Mouse (Mus musculus) neural tube, embryonic 13.5 days (tissue): ENCODE data around the gene Gja4. TPM values are rescaled to one million over a fixed set of nuclear protein-coding genes. Genes with fewer than 3 reads are reported as not detected.
A peak's percentile ranks its signal among the peaks of the same experiment; 100 is the strongest.

Source experiments
- ATAC-seq: fragments of 200-750 bp; cut with Nextera tagmentation; 2 replicates; pipeline ENCODE4 v1.8.0; 2017; ENCODE audit warnings: low read depth, mild to moderate bottlenecking, moderate TSS enrichment, moderate library complexity
- H3K27ac ChIP-seq: fragments of 300-500 bp; sonication (generic); replicated peaks from 2 replicates; pipeline ENCODE4 v1.5.1; 2015; ENCODE audit warnings: moderate library complexity, mild to moderate bottlenecking, inconsistent platforms
- H3K27me3 ChIP-seq: fragments of 300-500 bp; sonication (generic); 2 replicates; pipeline ENCODE4 v1.6.1; 2015; ENCODE audit warnings: mild to moderate bottlenecking, inconsistent platforms
- H3K36me3 ChIP-seq: fragments of 300-500 bp; sonication (generic); 2 replicates; pipeline ENCODE4 v1.6.1; 2015; ENCODE audit warnings: mild to moderate bottlenecking, inconsistent platforms
- H3K4me1 ChIP-seq: fragments of 300-500 bp; sonication (generic); replicated peaks from 2 replicates; pipeline ENCODE4 v1.6.1; 2015; ENCODE audit warnings: inconsistent platforms
- H3K4me2 ChIP-seq: fragments of 300-500 bp; sonication (generic); 2 replicates; pipeline ENCODE4 v1.6.1; 2015; ENCODE audit warnings: inconsistent platforms, mild to moderate bottlenecking, moderate library complexity
- H3K4me3 ChIP-seq: fragments of 300-500 bp; sonication (generic); 2 replicates; pipeline ENCODE4 v1.5.1; 2015; ENCODE audit warnings: mild to moderate bottlenecking, inconsistent platforms
- H3K9ac ChIP-seq: fragments of 300-500 bp; sonication (generic); 2 replicates; pipeline ENCODE4 v1.6.1; 2015; ENCODE audit warnings: moderate library complexity, mild to moderate bottlenecking, inconsistent platforms
- H3K9me3 ChIP-seq: fragments of 300-500 bp; sonication (generic); 2 replicates; pipeline ENCODE4 v1.6.1; 2016; ENCODE audit warnings: inconsistent platforms
- WGBS: fragments of 180-500 bp; shearing (Covaris S2); methylation state at CpG from one replicate; pipeline ENCODE4 v1.1.7; 2015; 5-methylcytosine and 5-hydroxymethylcytosine counted together
- polyA plus RNA-seq: library from polyadenylated mRNA; unstranded; fragments of >200 nt; fragmentation: Nextera tagmentation; extraction: Ambion mirVana; gene quantifications from 2 replicates; pipeline ENCODE4 v1.2.1, GENCODE M21; 2015

Gja4 gene
- polyA plus RNA-seq, 1 experiment from 2014 or later = 22.9 TPM

DNA sequence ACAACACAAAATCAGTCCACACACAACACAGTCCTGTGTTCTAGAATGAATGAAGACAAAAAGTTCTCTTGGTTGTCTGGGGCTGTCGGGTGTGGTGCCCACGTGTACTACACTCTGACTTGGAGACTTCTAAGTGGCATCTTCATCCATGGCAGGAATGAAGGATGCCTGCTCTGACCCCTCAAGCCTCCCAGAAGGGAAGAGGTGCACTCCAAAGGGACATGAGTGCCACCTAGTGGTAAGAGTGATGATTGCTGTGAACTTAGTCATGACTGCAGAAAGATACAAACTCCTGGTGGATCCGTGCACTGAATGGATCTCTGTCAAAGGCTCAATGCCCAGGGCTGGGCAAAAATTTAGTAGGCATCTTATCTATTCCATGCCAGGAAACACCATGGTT, 5.8 kb upstream of the Gja4 start:
- Histone ChIP-seq H3K36me3 (no peaks in the 10 kb centered on the region), H3K4me1 (no peaks in the 10 kb centered on the region), H3K27me3 (peaks cover 4% of the 10 kb centered on the region; the same call in 1 of the 2 replicates), H3K4me3 (no peak overlapping the region), H3K9me3 (no peaks in the 10 kb centered on the region), H3K27ac (no peak overlapping the region), H3K4me2 (no peak overlapping the region), H3K9ac (no peak overlapping the region)
- ATAC-seq = no peak
- 2% methylated on average over 3 of the region's 3 CpGs for WGBS

DNA sequence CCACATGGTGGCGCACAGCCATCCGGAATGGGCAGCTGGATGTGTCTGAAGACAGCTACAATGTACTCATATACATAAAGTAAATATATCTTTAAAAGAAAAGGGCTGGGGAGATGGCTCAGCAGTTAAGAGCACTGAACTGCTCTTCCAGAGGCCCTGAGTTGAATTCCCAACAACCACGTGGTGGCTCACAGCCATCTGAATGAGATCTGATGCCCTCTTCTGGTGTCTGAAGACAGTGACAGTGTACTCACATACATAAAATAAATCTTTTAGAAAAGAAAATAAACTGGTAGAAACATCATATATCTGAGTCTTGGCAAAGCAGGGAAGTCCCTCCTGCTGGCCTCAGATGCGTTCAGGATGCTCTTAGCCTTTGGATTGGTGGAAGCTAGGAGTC, 3.3 kb upstream of the Gja4 start:
- H3K36me3 ChIP-seq = no peaks in the 10 kb centered on the region
- no peak overlapping the region for H3K27ac ChIP-seq
- H3K4me1 ChIP-seq = peaks cover 17% of the 10 kb centered on the region
- H3K4me3 ChIP-seq = no peak overlapping the region
- ATAC-seq = no peak
- H3K27me3 ChIP-seq = peaks cover 18% of the 10 kb centered on the region
- H3K9ac ChIP-seq = no peak overlapping the region
- 60% methylated on average over 4 of the region's 4 CpGs for WGBS
- no peak overlapping the region for H3K4me2 ChIP-seq
- H3K9me3 ChIP-seq = no peaks in the 10 kb centered on the region

DNA sequence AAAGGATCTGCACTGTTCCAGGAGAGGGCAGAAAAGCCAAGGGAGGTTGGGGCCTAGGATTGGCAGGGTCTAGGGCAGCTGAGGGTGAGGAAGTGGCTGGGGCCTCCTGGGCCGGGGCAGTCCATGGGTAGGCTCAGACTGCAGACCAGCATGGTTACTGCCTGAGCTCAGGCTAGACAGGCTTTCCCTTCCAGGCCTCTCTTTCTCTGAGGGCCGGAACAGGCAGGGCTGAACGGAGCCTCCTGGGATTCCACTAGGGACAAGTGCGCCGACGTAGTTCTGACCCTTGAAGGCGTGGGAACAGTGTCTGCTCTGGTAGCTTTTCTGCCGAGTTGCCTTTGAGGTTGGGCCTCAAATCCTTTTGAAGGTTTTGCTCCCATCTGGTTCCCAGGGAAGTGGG, 1.9 kb upstream of the Gja4 start:
- 78% methylated on average over 8 of the region's 8 CpGs for WGBS
- Histone ChIP-seq H3K4me3 (no peak overlapping the region), H3K9me3 (no peaks in the 10 kb centered on the region), H3K27ac (no peak overlapping the region), H3K4me1 (peaks cover 17% of the 10 kb centered on the region), H3K36me3 (no peaks in the 10 kb centered on the region), H3K4me2 (no peak overlapping the region), H3K9ac (no peak overlapping the region), H3K27me3 (peaks cover 27% of the 10 kb centered on the region)
- ATAC-seq = no peak

DNA sequence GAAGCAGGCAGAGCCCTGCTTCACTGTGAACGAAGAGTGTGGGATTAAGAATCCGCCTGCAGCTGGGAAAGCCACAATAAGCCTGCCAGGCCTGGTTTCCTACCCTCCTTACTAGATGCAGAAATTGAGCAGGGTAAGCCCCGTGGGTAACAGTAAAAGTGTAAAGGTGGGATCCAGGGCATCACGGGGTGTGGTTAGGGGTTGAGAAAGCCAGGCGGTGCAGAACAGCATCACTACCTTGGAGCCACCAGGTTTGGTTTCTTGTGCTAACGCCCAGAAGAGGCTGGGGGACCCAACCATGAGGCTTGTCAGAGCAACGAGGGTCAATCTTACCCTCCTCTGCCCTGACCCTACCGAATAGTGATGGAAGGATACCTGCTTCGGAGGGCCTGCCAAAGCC, 746 bp upstream of the Gja4 start:
- H3K9me3 ChIP-seq = no peaks in the 10 kb centered on the region
- no peak for ATAC-seq
- H3K9ac ChIP-seq = peak overlapping the region; percentile 77; the same call in 1 of the 2 replicates
- H3K4me1 ChIP-seq = peaks cover 17% of the 10 kb centered on the region
- 50% methylated on average over 9 of the region's 9 CpGs for WGBS
- H3K4me2 ChIP-seq = peak overlapping the region; percentile 90
- no peak overlapping the region for H3K27ac ChIP-seq
- H3K4me3 ChIP-seq = peak overlapping the region; percentile 56; the same call in 1 of the 2 replicates
- no peaks in the 10 kb centered on the region for H3K36me3 ChIP-seq
- H3K27me3 ChIP-seq = peaks cover 27% of the 10 kb centered on the region

DNA sequence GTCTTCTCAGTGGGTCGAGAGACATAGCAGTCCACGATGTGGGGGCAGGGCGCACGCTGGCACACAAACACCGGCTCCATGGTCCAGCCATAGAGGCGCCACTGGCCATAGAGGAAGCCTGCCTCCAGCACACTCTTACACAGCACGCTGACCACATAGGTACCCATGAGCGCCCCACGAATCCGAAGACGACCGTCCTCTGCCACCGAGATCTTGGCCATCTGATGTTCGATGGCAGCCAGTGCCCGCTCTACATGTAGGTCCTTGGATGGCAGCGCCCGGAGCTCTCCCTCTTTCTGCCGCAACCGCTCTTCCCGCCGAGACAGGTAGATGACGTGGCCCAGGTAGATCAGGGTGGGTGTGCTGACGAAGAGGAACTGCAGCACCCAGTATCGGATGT, 1.5 kb downstream of the Gja4 start:
- peak overlapping the region; percentile 90 for H3K4me2 ChIP-seq
- peaks cover 17% of the 10 kb centered on the region for H3K4me1 ChIP-seq
- no peak overlapping the region for H3K27ac ChIP-seq
- peaks cover 27% of the 10 kb centered on the region for H3K27me3 ChIP-seq
- no peaks in the 10 kb centered on the region for H3K36me3 ChIP-seq
- H3K9ac ChIP-seq = no peak overlapping the region
- no peak for ATAC-seq
- no peaks in the 10 kb centered on the region for H3K9me3 ChIP-seq
- H3K4me3 ChIP-seq = 0 out of 2 replicates have a peak overlapping the region, but pooled peaks have one; percentile 56
- 69% methylated on average over 24 of the region's 24 CpGs for WGBS

DNA sequence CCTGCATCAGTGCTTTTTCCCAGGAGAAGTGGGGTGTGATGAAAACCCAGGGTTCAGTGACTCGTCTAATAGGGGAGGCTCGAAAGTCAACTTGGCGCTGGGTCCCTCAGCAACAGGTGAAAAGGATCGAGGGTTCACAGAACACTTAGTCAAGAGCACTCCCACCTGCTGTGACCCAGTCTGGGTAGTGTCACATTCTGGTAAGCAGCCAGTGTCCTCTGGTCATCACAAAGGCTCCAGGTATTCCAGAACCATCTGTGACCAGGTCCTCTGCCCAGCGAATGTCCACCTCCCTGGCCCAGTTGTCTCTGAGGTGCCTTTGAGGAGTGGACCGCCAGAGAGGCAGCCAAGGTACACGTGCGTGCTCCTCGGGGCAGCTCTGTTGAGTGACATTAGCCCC, 2.3 kb downstream of the Gja4 start:
- no peaks in the 10 kb centered on the region for H3K9me3 ChIP-seq

DNA sequence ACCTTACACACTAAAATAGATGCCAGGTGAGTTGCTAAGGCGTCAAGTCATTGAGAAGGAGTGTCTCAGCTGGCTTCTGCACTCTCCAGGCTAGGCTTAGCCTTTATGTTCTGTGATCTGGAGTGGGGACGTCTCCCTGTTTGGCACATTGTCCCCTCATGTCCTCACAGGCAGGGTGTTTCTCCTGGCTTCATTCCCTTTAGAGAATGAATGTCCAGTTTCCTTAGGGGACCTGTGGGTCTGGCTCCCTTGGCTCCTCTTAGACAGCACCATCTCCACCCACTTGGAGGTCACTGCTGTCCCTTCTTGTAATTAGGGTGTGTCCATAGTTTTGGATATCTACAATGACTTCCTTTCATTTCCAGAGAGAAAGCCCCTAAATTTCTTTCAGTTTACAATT, 6.9 kb downstream of the Gja4 start:
- Histone ChIP-seq H3K36me3 (no peaks in the 10 kb centered on the region), H3K27me3 (peaks cover 7% of the 10 kb centered on the region; the same call in 1 of the 2 replicates), H3K9me3 (no peaks in the 10 kb centered on the region), H3K27ac (no peak overlapping the region), H3K4me2 (no peak overlapping the region), H3K4me3 (no peak overlapping the region), H3K9ac (no peak overlapping the region), H3K4me1 (no peaks in the 10 kb centered on the region)
- WGBS = 79% methylated on average over 2 of the region's 2 CpGs
- no peak for ATAC-seq

More for the DNA sequence above, 2.3 kb downstream of the Gja4 start:
- Histone ChIP-seq H3K36me3 (no peaks in the 10 kb centered on the region), H3K4me1 (peaks cover 17% of the 10 kb centered on the region), H3K27ac (no peak overlapping the region), H3K9ac (no peak overlapping the region), H3K4me2 (peak overlapping the region; percentile 90; the same call in 1 of the 2 replicates), H3K4me3 (no peak overlapping the region), H3K27me3 (peaks cover 27% of the 10 kb centered on the region)
- ATAC-seq = no peak
- WGBS = 67% methylated on average over 9 of the region's 9 CpGs

DNA sequence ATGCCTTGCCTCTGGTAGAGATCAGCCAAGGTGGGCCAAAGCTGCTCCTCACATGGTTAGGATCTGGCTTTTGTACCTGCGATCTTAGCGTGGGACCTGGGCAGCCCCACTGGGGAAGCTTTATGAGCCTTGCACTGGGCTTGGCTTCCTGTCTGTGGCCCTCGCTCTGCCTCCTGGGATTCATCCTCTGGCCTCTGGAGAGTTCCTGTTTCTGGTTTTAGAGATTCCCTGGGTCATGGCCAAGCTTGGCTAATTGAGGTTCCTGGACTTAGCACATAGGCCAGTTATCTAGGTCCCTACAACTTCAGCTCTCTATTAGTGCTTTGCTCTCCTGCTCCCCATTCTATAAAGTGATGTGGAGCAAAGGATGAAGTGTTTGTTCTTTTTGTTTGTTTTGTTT, 10.0 kb downstream of the Gja4 start:
- 88% methylated on average over 3 of the region's 3 CpGs for WGBS
- H3K27me3 ChIP-seq = no peaks in the 10 kb centered on the region
- no peak overlapping the region for H3K4me2 ChIP-seq
- no peaks in the 10 kb centered on the region for H3K9me3 ChIP-seq
- no peaks in the 10 kb centered on the region for H3K4me1 ChIP-seq
- no peaks in the 10 kb centered on the region for H3K36me3 ChIP-seq
- H3K27ac ChIP-seq = no peak overlapping the region
- ATAC-seq = no peak
- no peak overlapping the region for H3K4me3 ChIP-seq
- no peak overlapping the region for H3K9ac ChIP-seq

DNA sequence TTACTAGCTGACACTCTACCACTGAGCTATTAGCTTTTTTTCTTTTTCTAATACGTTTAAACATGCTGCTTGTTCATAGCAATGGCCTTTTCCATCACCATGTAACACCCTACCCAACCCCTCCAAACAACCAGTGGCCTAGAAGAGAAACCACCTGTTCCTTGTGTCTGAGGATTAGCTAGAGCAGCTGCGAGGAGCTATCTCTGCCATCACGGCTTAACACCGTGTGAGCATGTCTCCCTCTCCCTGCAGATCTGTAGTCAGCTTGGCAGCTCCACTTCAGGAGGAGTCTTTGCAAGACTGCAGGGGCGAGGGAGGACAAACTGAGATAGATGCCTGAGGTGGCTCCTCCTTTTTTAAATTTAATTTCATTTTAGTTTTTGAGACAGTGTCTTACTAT, 13.3 kb downstream of the Gja4 start:
- H3K9me3 ChIP-seq = no peaks in the 10 kb centered on the region
- H3K36me3 ChIP-seq = no peaks in the 10 kb centered on the region
- H3K4me2 ChIP-seq = no peak overlapping the region
- 83% methylated on average over 5 of the region's 5 CpGs for WGBS
- H3K9ac ChIP-seq = no peak overlapping the region
- no peaks in the 10 kb centered on the region for H3K27me3 ChIP-seq
- H3K4me1 ChIP-seq = no peaks in the 10 kb centered on the region
- H3K4me3 ChIP-seq = no peak overlapping the region
- ATAC-seq = no peak
- no peak overlapping the region for H3K27ac ChIP-seq

DNA sequence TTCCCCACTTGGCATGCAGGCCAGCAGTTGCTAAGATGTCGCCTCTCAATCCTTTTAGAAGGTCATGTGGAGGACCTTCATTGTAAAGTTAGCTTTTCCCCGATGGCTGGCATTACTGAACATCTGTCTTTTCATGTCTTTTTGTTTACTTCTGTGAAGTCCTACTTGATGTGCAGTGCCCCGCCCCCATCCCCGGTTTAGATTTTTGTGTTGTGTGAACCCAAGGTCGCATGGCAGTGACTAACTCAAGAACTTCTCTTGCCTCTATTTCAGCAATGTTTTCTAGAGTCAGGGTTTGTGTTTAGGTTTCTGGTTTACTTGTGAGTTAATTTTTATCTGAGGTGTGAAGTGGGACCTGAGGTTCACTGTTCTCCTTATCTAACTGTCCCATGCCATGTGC, 21.2 kb downstream of the Gja4 start:
- Histone ChIP-seq H3K9me3 (no peaks in the 10 kb centered on the region), H3K4me2 (no peak overlapping the region), H3K27ac (no peak overlapping the region), H3K9ac (no peak overlapping the region), H3K27me3 (no peaks in the 10 kb centered on the region), H3K4me3 (no peak overlapping the region), H3K4me1 (no peaks in the 10 kb centered on the region), H3K36me3 (no peaks in the 10 kb centered on the region)
- WGBS = 78% methylated on average over 5 of the region's 5 CpGs
- ATAC-seq = no peak

DNA sequence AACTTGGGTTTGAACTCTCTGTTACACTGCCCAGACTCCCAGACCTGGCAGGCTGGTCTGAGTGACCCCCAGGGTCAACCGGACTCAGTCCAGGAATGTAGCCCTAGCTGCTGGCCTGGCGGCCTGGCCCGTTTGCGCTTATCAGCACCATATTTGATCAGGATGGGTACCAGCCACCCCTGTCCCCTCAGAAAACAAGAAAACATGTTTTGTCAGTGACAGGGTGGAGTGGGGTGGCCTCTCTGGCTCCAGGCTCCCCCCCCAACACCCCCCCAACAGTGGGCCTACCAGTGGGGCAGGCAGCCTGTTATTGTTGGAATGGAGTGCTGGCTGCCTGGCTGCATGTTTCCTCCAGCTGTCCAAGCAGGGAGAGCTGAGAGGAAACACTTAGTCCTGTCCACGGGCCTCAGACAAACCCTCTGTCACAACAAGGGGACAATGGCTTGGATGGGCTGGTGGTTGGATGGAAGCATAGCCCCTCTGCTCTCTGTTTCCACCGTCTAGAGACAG, 24.7 kb downstream of the Gja4 start:
- ATAC-seq = no peak
- Histone ChIP-seq H3K36me3 (no peaks in the 10 kb centered on the region), H3K4me2 (no peak overlapping the region), H3K4me3 (no peak overlapping the region), H3K9me3 (no peaks in the 10 kb centered on the region), H3K27ac (no peak overlapping the region), H3K27me3 (no peaks in the 10 kb centered on the region), H3K4me1 (no peaks in the 10 kb centered on the region), H3K9ac (no peak overlapping the region)
- 84% methylated on average over 6 of the region's 6 CpGs for WGBS

DNA sequence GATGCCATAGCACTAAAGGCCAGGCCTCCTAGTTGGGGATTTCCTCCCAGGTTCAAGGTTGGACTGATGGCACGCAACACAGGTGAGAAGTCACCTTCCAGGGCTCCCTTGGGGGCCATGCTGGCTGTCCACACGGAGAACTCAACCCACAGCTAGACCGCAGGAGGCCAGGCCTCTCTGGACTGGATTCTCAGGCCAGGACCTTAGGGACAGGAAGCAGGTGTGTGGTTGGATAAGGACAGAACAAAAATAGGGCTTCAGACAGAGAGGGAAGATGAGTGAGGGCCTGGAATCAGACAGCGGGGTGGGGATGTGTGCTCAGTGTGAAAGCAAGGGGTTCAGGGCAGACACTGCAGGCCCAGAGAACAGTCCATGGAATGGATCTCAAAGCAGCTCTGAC, 26.9 kb downstream of the Gja4 start:
- no peak for ATAC-seq

DNA sequence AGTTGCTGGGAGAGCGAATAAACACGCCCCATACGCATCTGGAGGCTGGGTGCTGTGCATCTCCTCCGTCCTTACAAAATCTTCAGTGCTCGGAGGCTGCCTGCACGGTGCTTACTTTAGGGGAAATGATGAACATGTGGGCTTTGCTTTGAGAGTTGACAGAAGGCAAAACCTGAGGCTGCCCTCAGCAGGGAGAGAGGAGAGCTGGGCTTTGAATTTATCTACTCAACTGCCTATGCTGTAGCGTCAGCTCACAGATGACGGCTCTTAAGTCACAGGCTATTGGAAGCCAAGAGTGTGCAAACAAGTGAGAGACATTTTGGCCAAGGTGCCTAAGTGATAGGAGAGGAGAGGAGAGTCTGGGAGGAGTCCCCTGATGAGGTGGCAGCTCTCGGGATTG, 34.6 kb downstream of the Gja4 start:
- H3K9ac ChIP-seq = no peak overlapping the region
- no peak overlapping the region for H3K4me2 ChIP-seq
- H3K36me3 ChIP-seq = no peaks in the 10 kb centered on the region
- 78% methylated on average over 9 of the region's 9 CpGs for WGBS
- no peaks in the 10 kb centered on the region; the same call in 1 of the 2 replicates for H3K4me1 ChIP-seq
- ATAC-seq = no peak
- H3K9me3 ChIP-seq = no peaks in the 10 kb centered on the region
- H3K27ac ChIP-seq = 0 out of 2 replicates have a peak overlapping the region, but pooled peaks have one; percentile 13
- no peak overlapping the region for H3K4me3 ChIP-seq
- H3K27me3 ChIP-seq = no peaks in the 10 kb centered on the region

More for the DNA sequence above, 26.9 kb downstream of the Gja4 start:
- Histone ChIP-seq H3K27me3 (no peaks in the 10 kb centered on the region), H3K9me3 (no peaks in the 10 kb centered on the region), H3K27ac (no peak overlapping the region), H3K9ac (no peak overlapping the region), H3K36me3 (no peaks in the 10 kb centered on the region), H3K4me2 (no peak overlapping the region), H3K4me1 (no peaks in the 10 kb centered on the region), H3K4me3 (no peak overlapping the region)
- WGBS = 82% methylated on average over 4 of the region's 4 CpGs
